Mouse (Mus musculus) myocyte (in vitro differentiated cells): ENCODE data around the gene Vmn1r15. TPM values are rescaled to one million over a fixed set of nuclear protein-coding genes. Genes with fewer than 3 reads are reported as not detected.

Experiments
- H3K27me3 ChIP-seq: one replicate; pipeline ENCODE4 v1.6.1; 2011; ENCODE audit not compliant: control insufficient read depth, insufficient read depth, insufficient read length
- H3K36me3 ChIP-seq: one replicate; pipeline ENCODE4 v1.6.1; 2011; ENCODE audit not compliant: control insufficient read depth, insufficient read depth
- H3K4me2 ChIP-seq: one replicate; pipeline ENCODE4 v1.6.1; 2011; ENCODE audit warnings: low read depth, control low read depth
- H3K4me3 ChIP-seq: one replicate; pipeline ENCODE4 v1.5.1; 2011; ENCODE audit warnings: mild to moderate bottlenecking, control low read depth, moderate library complexity
- H3K79me2 ChIP-seq: one replicate; pipeline ENCODE4 v1.6.1; 2011; ENCODE audit not compliant: control insufficient read depth, insufficient read depth
- H3ac ChIP-seq: one replicate; pipeline ENCODE4 v1.6.1; 2011; ENCODE audit not compliant: control insufficient read depth, insufficient read length
- CEBPB ChIP-seq: IDR thresholded peaks from 2 replicates; pipeline ENCODE4 v1.6.1; 2011; ENCODE audit warnings: mild to moderate bottlenecking, moderate library complexity; ENCODE audit not compliant: poor library complexity, insufficient read depth, severe bottlenecking
- E2F4 ChIP-seq: IDR thresholded peaks from one replicate; pipeline ENCODE4 v1.6.1; 2011; ENCODE audit warnings: mild to moderate bottlenecking, control low read depth, moderate library complexity; ENCODE audit not compliant: insufficient read depth
- MAX ChIP-seq: IDR thresholded peaks from one replicate; pipeline ENCODE4 v1.6.1; 2011; ENCODE audit warnings: low read depth, mild to moderate bottlenecking, control low read depth
- MYOD1 ChIP-seq, 3 experiments: IDR thresholded peaks; one replicate each; pipeline ENCODE4 v1.6.1; 2011; ENCODE audit warnings: control low read depth in 2 of 3, low read depth in 2 of 3, mild to moderate bottlenecking in 2 of 3, moderate library complexity in 1 of 3; ENCODE audit not compliant: insufficient read length in 2 of 3, control insufficient read depth in 1 of 3
- MYOG ChIP-seq, 3 experiments: IDR thresholded peaks; one replicate each; pipeline ENCODE4 v1.6.1; 2011; ENCODE audit warnings: control low read depth in 2 of 3, low read depth in 2 of 3, mild to moderate bottlenecking in 2 of 3; ENCODE audit not compliant: insufficient read length in 2 of 3, control insufficient read depth in 1 of 3, insufficient read depth in 1 of 3
- POLR2A ChIP-seq: IDR thresholded peaks from one replicate; pipeline ENCODE4 v1.6.1; 2011; ENCODE audit warnings: low read depth, mild to moderate bottlenecking, control low read depth, moderate library complexity; ENCODE audit not compliant: insufficient read length
- POLR2AphosphoS2 ChIP-seq: IDR thresholded peaks from one replicate; pipeline ENCODE4 v1.6.1; 2011; ENCODE audit warnings: low read depth, control low read depth; ENCODE audit not compliant: insufficient read length
- REST ChIP-seq: IDR thresholded peaks from one replicate; pipeline ENCODE4 v1.6.1; 2011; ENCODE audit warnings: mild to moderate bottlenecking, control low read depth, moderate library complexity; ENCODE audit not compliant: insufficient read depth, insufficient read length
- SRF ChIP-seq: IDR thresholded peaks from one replicate; pipeline ENCODE4 v1.6.1; 2011; ENCODE audit warnings: low read depth; ENCODE audit not compliant: control insufficient read depth, insufficient read length
- TCF12 ChIP-seq: IDR thresholded peaks from one replicate; pipeline ENCODE4 v1.6.1; 2011; ENCODE audit warnings: mild to moderate bottlenecking, control low read depth; ENCODE audit not compliant: poor library complexity, insufficient read depth, severe bottlenecking
- TCF3 ChIP-seq: IDR thresholded peaks from one replicate; pipeline ENCODE4 v1.6.1; 2011; ENCODE audit warnings: low read depth, control low read depth; ENCODE audit not compliant: insufficient read length
- USF1 ChIP-seq: IDR thresholded peaks from one replicate; pipeline ENCODE4 v1.6.1; 2011; ENCODE audit warnings: low read depth, mild to moderate bottlenecking, control low read depth, moderate library complexity
- polyA plus RNA-seq: library from polyadenylated mRNA; unstranded; fragments of >200 nt; fragmentation: generic; extraction: Trizol; gene quantifications from one replicate; pipeline ENCODE4 v1.2.1, GENCODE M21; 2012; ENCODE audit warnings: missing spikeins

Gene Vmn1r15
- polyA plus RNA-seq: not detected

DNA sequence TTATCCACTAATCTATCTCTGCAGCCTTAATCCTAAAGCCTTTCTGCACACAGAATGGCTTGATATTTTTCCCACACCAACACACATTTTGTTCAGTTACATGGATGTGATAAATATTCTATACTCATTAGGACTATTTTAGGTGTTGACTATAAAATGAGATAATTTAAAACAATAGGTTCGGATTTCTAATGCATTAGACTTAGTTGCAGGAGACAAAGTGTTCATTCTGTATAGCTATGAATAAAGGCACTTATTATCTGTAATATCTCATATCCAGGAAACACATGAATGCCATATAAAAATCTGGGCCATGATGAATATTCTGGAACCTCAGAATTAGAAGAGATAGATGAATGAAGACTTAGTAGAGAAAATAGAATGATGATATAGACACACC is at the start of gene Vmn1r15:
Gene Vmn1r15, plus strand, starts transcription at position 301 of the 400 bp plus-strand sequence.
- H3K79me2 ChIP-seq: no peaks in the 10 kb centered on the region
- no peak within 1 kb of the TSS for H3K4me3 ChIP-seq
- TF ChIP-seq E2F4 (no peak), REST (no peak), SRF (no peak), CEBPB (no peak), MYOG (IDR thresholded peaks at IDR 0.05; ENCODE audit: control insufficient read depth in 1 of 3, insufficient read depth in 1 of 3, insufficient read length in 2 of 3, low read depth in 2 of 3) (no peak), MAX (no peak), POLR2AphosphoS2 (no peak), POLR2A (no peak), USF1 (no peak), TCF3 (no peak)
- no peak within 1 kb of the TSS for H3K4me2 ChIP-seq
- no peak within 1 kb of the TSS for H3ac ChIP-seq
- no peaks in the 10 kb centered on the region for H3K36me3 ChIP-seq
- H3K27me3 ChIP-seq: no peaks in the 10 kb centered on the region

GRCm38 (mm10) chr6:57231386-57231785 is 26.4 kb upstream of the Vmn1r15 start, which contains the start of gene Vmn1r14:
TSS of gene Vmn1r14 (plus strand) at chr6:57231686.
- no peaks in the 10 kb centered on the region for H3K79me2 ChIP-seq
- no peak within 1 kb of the TSS for H3ac ChIP-seq
- no peaks in the 10 kb centered on the region for H3K27me3 ChIP-seq
- no peak within 1 kb of the TSS for H3K4me3 ChIP-seq
- H3K4me2 ChIP-seq: no peak within 1 kb of the TSS
- H3K36me3 ChIP-seq: no peaks in the 10 kb centered on the region
- no peak for TF ChIP-seq TCF3
- TF ChIP-seq MYOG (IDR thresholded peaks at IDR 0.05; ENCODE audit: control insufficient read depth in 1 of 3, insufficient read depth in 1 of 3, insufficient read length in 2 of 3, low read depth in 2 of 3): no peak
- TF ChIP-seq SRF: no peak
- TF ChIP-seq POLR2AphosphoS2: no peak
- no peak for TF ChIP-seq REST
- no peak for TF ChIP-seq POLR2A
- TF ChIP-seq MYOD1 (IDR thresholded peaks at IDR 0.05; ENCODE audit: control insufficient read depth in 1 of 3, insufficient read length in 2 of 3, low read depth in 2 of 3): no peak
- TF ChIP-seq TCF12: no peak
- TF ChIP-seq MAX: no peak
- no peak for TF ChIP-seq E2F4
- TF ChIP-seq USF1: no peak
- no peak for TF ChIP-seq CEBPB

DNA sequence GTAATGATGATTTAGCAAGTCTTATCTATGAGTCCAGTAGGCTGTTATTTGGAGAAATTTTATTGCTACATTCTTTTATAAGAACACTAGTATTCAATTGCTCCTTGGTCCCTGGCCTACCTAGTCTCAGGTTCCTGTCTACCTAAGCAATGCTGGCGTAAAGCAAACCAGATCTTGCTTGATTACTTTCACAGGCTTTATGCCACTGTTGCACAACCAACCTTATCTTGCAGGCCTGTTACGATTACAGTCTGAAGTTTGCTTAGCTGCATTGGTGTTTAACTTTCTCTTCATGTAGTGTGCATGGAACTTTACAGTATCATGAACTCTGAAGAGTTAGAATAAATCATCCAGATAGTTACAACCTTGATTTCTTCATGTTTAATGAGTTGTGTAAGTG is 3.2 kb downstream of the Vmn1r15 start:
- no peaks in the 10 kb centered on the region for H3K79me2 ChIP-seq
- TF ChIP-seq POLR2A (no peak), REST (no peak), MYOD1 (IDR thresholded peaks at IDR 0.05; ENCODE audit: control insufficient read depth in 1 of 3, insufficient read length in 2 of 3, low read depth in 2 of 3) (no peak), CEBPB (no peak), MAX (no peak), TCF12 (no peak), SRF (no peak), MYOG (IDR thresholded peaks at IDR 0.05; ENCODE audit: control insufficient read depth in 1 of 3, insufficient read depth in 1 of 3, insufficient read length in 2 of 3, low read depth in 2 of 3) (no peak), E2F4 (no peak), USF1 (no peak), POLR2AphosphoS2 (no peak), TCF3 (no peak)
- H3K27me3 ChIP-seq: no peaks in the 10 kb centered on the region
- H3K4me2 ChIP-seq: no peak overlapping the region
- no peak overlapping the region for H3ac ChIP-seq
- no peak overlapping the region for H3K4me3 ChIP-seq
- H3K36me3 ChIP-seq: no peaks in the 10 kb centered on the region

- H3K4me2 ChIP-seq: no peak overlapping the region
- no peak overlapping the region for H3ac ChIP-seq
- H3K4me3 ChIP-seq: no peak overlapping the region
- TF ChIP-seq POLR2A (no peak), TCF3 (no peak), USF1 (no peak), MYOG (IDR thresholded peaks at IDR 0.05; ENCODE audit: control insufficient read depth in 1 of 3, insufficient read depth in 1 of 3, insufficient read length in 2 of 3, low read depth in 2 of 3) (no peak), TCF12 (no peak), MYOD1 (IDR thresholded peaks at IDR 0.05; ENCODE audit: control insufficient read depth in 1 of 3, insufficient read length in 2 of 3, low read depth in 2 of 3) (no peak), CEBPB (no peak), SRF (no peak), E2F4 (no peak), REST (no peak), POLR2AphosphoS2 (no peak), MAX (no peak)
- H3K36me3 ChIP-seq: no peaks in the 10 kb centered on the region
- no peaks in the 10 kb centered on the region for H3K27me3 ChIP-seq
- no peaks in the 10 kb centered on the region for H3K79me2 ChIP-seq
Observed at GRCm38 (mm10) chr6:57271881-57272280, 14.1 kb downstream of the Vmn1r15 start.

DNA sequence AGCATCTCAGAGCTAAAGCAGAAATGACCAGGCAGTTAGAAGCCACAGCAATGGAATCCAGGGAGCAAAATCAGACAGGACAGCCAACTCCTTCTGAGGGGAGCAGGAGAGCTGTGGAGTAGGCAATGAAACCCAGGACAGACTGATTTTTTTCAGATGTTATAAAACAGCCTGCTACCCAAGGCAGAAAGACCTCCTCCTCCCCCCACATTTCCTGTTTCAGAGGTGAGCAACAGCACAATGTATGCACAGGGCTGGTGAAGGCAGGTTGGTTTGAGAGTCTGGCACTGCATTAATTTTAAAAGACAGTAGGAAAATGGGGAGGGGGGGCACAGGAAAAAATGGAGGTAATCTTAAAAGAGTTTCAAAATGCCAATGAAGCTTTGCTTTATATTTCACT is 14.8 kb downstream of the Vmn1r15 start:
- Histone ChIP-seq H3K4me2 (no peak overlapping the region), H3K4me3 (no peak overlapping the region), H3K27me3 (no peaks in the 10 kb centered on the region), H3K36me3 (no peaks in the 10 kb centered on the region), H3K79me2 (no peaks in the 10 kb centered on the region), H3ac (no peak overlapping the region)
- TF ChIP-seq CEBPB: no peak
- TF ChIP-seq MYOG (IDR thresholded peaks at IDR 0.05; ENCODE audit: control insufficient read depth in 1 of 3, insufficient read depth in 1 of 3, insufficient read length in 2 of 3, low read depth in 2 of 3): no peak
- no peak for TF ChIP-seq MAX
- TF ChIP-seq POLR2A: no peak
- no peak for TF ChIP-seq TCF12
- TF ChIP-seq TCF3: no peak
- TF ChIP-seq REST: no peak
- no peak for TF ChIP-seq POLR2AphosphoS2
- no peak for TF ChIP-seq MYOD1 (IDR thresholded peaks at IDR 0.05; ENCODE audit: control insufficient read depth in 1 of 3, insufficient read length in 2 of 3, low read depth in 2 of 3)
- no peak for TF ChIP-seq USF1
